Mouse (Mus musculus): ENCODE results near the gene Map3k4. TPM values are rescaled to one million over a fixed set of nuclear protein-coding genes. Genes with fewer than 3 reads are reported as not detected.
"Not testable (repeated sequence)": the region's sequence is repeated elsewhere in the genome, so short reads cannot be mapped to it uniquely, and the experiment has no call there.

Map3k4 gene
- polyA plus RNA-seq, 1 experiment from 2014 or later: 50.8 TPM

- peaks cover 21% of the 10 kb centered on the region; the same call in 1 of the 2 replicates for H3K36me3 ChIP-seq (replicated peaks)
- H3K27ac ChIP-seq: no peak overlapping the region
- 95% methylated on average over 7 of the region's 7 CpGs for WGBS
- H3K4me2 ChIP-seq: no peak overlapping the region
- H3K4me1 ChIP-seq: peaks cover 5% of the 10 kb centered on the region; the same call in 1 of the 2 replicates
- no peaks in the 10 kb centered on the region for H3K27me3 ChIP-seq (replicated peaks)
- no peak overlapping the region for H3K4me3 ChIP-seq
- H3K9me3 ChIP-seq: no peaks in the 10 kb centered on the region
- ATAC-seq (replicated peaks): no peak
- no peak overlapping the region for H3K9ac ChIP-seq
Observed at GRCm38 (mm10) chr17:12228471-12228870, 90.1 kb downstream of the Map3k4 start.

GRCm38 (mm10) chr17:12228001-12228400 lies 90.6 kb downstream of the Map3k4 start:
- Histone ChIP-seq H3K27me3 (replicated peaks) (no peaks in the 10 kb centered on the region), H3K9me3 (no peaks in the 10 kb centered on the region), H3K27ac (no peak overlapping the region), H3K4me3 (no peak overlapping the region), H3K36me3 (replicated peaks) (peaks cover 19% of the 10 kb centered on the region; the same call in 1 of the 2 replicates), H3K9ac (no peak overlapping the region), H3K4me2 (no peak overlapping the region), H3K4me1 (peaks cover 5% of the 10 kb centered on the region; the same call in 1 of the 2 replicates)
- no peak for ATAC-seq (replicated peaks)
- WGBS: 90% methylated on average over 10 of the region's 10 CpGs

- Histone ChIP-seq H3K27me3 (replicated peaks) (no peaks in the 10 kb centered on the region), H3K4me1 (peaks cover 5% of the 10 kb centered on the region; the same call in 1 of the 2 replicates), H3K4me3 (no peak overlapping the region), H3K36me3 (replicated peaks) (peaks cover 9% of the 10 kb centered on the region; the same call in 1 of the 2 replicates), H3K9me3 (no peaks in the 10 kb centered on the region), H3K4me2 (no peak overlapping the region), H3K9ac (no peak overlapping the region), H3K27ac (no peak overlapping the region)
- no peak for ATAC-seq (replicated peaks)
- 71% methylated on average over 12 of the region's 12 CpGs for WGBS
Observed at GRCm38 (mm10) chr17:12226551-12226950, 92.0 kb downstream of the Map3k4 start.

- no peaks in the 10 kb centered on the region for H3K9me3 ChIP-seq
- H3K27me3 ChIP-seq (replicated peaks): no peaks in the 10 kb centered on the region
- H3K27ac ChIP-seq: peak overlapping the region; percentile 0; the same call in 1 of the 2 replicates
- H3K4me2 ChIP-seq: no peak overlapping the region
- H3K4me3 ChIP-seq: no peak overlapping the region
- no peak overlapping the region for H3K9ac ChIP-seq
- 50% methylated on average over 1 of the region's 1 CpGs for WGBS
- H3K4me1 ChIP-seq: peaks cover 5% of the 10 kb centered on the region; the same call in 1 of the 2 replicates
- ATAC-seq (replicated peaks): no peak
- H3K36me3 ChIP-seq (replicated peaks): peaks cover 8% of the 10 kb centered on the region; the same call in 1 of the 2 replicates
Observed at GRCm38 (mm10) chr17:12225227-12225626, 93.4 kb downstream of the Map3k4 start.

GRCm38 (mm10) chr17:12224551-12224950 lies 94.0 kb downstream of the Map3k4 start:
- H3K4me1 ChIP-seq; H3K9ac ChIP-seq; H3K4me2 ChIP-seq; H3K4me3 ChIP-seq; ATAC-seq (replicated peaks); H3K27ac ChIP-seq; H3K27me3 ChIP-seq (replicated peaks); H3K9me3 ChIP-seq: not testable (repeated sequence)
- H3K36me3 ChIP-seq (replicated peaks): peaks cover 12% of the 10 kb centered on the region
- 89% methylated on average over 7 of the region's 7 CpGs for WGBS

GRCm38 (mm10) chr17:12224145-12224544 lies 94.5 kb downstream of the Map3k4 start:
- H3K27me3 ChIP-seq (replicated peaks): no peaks in the 10 kb centered on the region
- H3K36me3 ChIP-seq (replicated peaks): peaks cover 14% of the 10 kb centered on the region
- no peak overlapping the region for H3K27ac ChIP-seq
- H3K9me3 ChIP-seq: no peaks in the 10 kb centered on the region
- no peak overlapping the region for H3K9ac ChIP-seq
- no peak overlapping the region for H3K4me3 ChIP-seq
- H3K4me2 ChIP-seq: no peak overlapping the region
- no peak for ATAC-seq (replicated peaks)
- H3K4me1 ChIP-seq: peaks cover 5% of the 10 kb centered on the region; the same call in 1 of the 2 replicates
- 84% methylated on average over 9 of the region's 9 CpGs for WGBS

GRCm38 (mm10) chr17:12223682-12224081 lies 94.9 kb downstream of the Map3k4 start:
- no peak overlapping the region for H3K4me3 ChIP-seq
- no peak overlapping the region for H3K27ac ChIP-seq
- no peak for ATAC-seq (replicated peaks)
- H3K27me3 ChIP-seq (replicated peaks): no peaks in the 10 kb centered on the region
- H3K4me1 ChIP-seq: peaks cover 5% of the 10 kb centered on the region; the same call in 1 of the 2 replicates
- H3K9ac ChIP-seq: no peak overlapping the region
- no peak overlapping the region for H3K4me2 ChIP-seq
- 27% methylated on average over 5 of the region's 5 CpGs for WGBS
- peaks cover 14% of the 10 kb centered on the region for H3K36me3 ChIP-seq (replicated peaks)
- no peaks in the 10 kb centered on the region for H3K9me3 ChIP-seq

- Histone ChIP-seq H3K27me3 (replicated peaks) (no peaks in the 10 kb centered on the region), H3K4me3 (no peak overlapping the region), H3K27ac (no peak overlapping the region), H3K9me3 (no peaks in the 10 kb centered on the region), H3K4me1 (peaks cover 5% of the 10 kb centered on the region; the same call in 1 of the 2 replicates), H3K9ac (no peak overlapping the region), H3K36me3 (replicated peaks) (peaks cover 17% of the 10 kb centered on the region), H3K4me2 (no peak overlapping the region)
- no peak for ATAC-seq (replicated peaks)
- 70% methylated on average over 6 of the region's 6 CpGs for WGBS
Observed at GRCm38 (mm10) chr17:12221926-12222325, 96.7 kb downstream of the Map3k4 start.

- 78% methylated on average over 6 of the region's 6 CpGs for WGBS
- Histone ChIP-seq H3K9me3 (no peaks in the 10 kb centered on the region), H3K4me3 (no peak overlapping the region), H3K4me2 (no peak overlapping the region), H3K9ac (no peak overlapping the region), H3K27ac (no peak overlapping the region), H3K27me3 (replicated peaks) (no peaks in the 10 kb centered on the region), H3K4me1 (peaks cover 6% of the 10 kb centered on the region; the same call in 1 of the 2 replicates), H3K36me3 (replicated peaks) (peaks cover 32% of the 10 kb centered on the region)
- no peak for ATAC-seq (replicated peaks)
Observed at GRCm38 (mm10) chr17:12216224-12216623, 102.4 kb downstream of the Map3k4 start.

- Histone ChIP-seq H3K27me3 (replicated peaks) (no peaks in the 10 kb centered on the region), H3K9me3 (no peaks in the 10 kb centered on the region), H3K27ac (no peak overlapping the region), H3K4me3 (no peak overlapping the region), H3K36me3 (replicated peaks) (peaks cover 26% of the 10 kb centered on the region; the same call in 1 of the 2 replicates), H3K9ac (no peak overlapping the region), H3K4me1 (peaks cover 6% of the 10 kb centered on the region; the same call in 1 of the 2 replicates), H3K4me2 (no peak overlapping the region)
- ATAC-seq (replicated peaks): no peak
- 86% methylated on average over 8 of the region's 8 CpGs for WGBS
Observed at GRCm38 (mm10) chr17:12213430-12213829, 105.2 kb downstream of the Map3k4 start.

GRCm38 (mm10) chr17:12212341-12212740 lies 106.3 kb downstream of the Map3k4 start:
- Histone ChIP-seq H3K4me3 (no peak overlapping the region), H3K4me2 (no peak overlapping the region), H3K27ac (no peak overlapping the region), H3K4me1 (peaks cover 13% of the 10 kb centered on the region), H3K27me3 (replicated peaks) (no peaks in the 10 kb centered on the region), H3K36me3 (replicated peaks) (peaks cover 21% of the 10 kb centered on the region; the same call in 1 of the 2 replicates), H3K9ac (no peak overlapping the region), H3K9me3 (no peaks in the 10 kb centered on the region)
- 0 out of 2 replicates have a peak, but pooled peaks have one; percentile 37 for ATAC-seq (replicated peaks)
- 83% methylated on average over 6 of the region's 6 CpGs for WGBS

GRCm38 (mm10) chr17:12211890-12212289 lies 106.7 kb downstream of the Map3k4 start:
- Histone ChIP-seq H3K27ac (no peak overlapping the region), H3K27me3 (replicated peaks) (no peaks in the 10 kb centered on the region), H3K4me3 (no peak overlapping the region), H3K9ac (no peak overlapping the region), H3K36me3 (replicated peaks) (peaks cover 19% of the 10 kb centered on the region; the same call in 1 of the 2 replicates), H3K9me3 (no peaks in the 10 kb centered on the region), H3K4me2 (no peak overlapping the region), H3K4me1 (peaks cover 17% of the 10 kb centered on the region)
- WGBS: 92% methylated on average over 11 of the region's 11 CpGs
- no peak for ATAC-seq (replicated peaks)

- no peak overlapping the region for H3K4me2 ChIP-seq
- no peak overlapping the region for H3K9ac ChIP-seq
- H3K4me3 ChIP-seq: no peak overlapping the region
- H3K9me3 ChIP-seq: no peaks in the 10 kb centered on the region
- 33% methylated on average over 8 of the region's 8 CpGs for WGBS
- ATAC-seq (replicated peaks): no peak
- peaks cover 28% of the 10 kb centered on the region for H3K4me1 ChIP-seq
- H3K27ac ChIP-seq: no peak overlapping the region
- no peaks in the 10 kb centered on the region for H3K27me3 ChIP-seq (replicated peaks)
- H3K36me3 ChIP-seq (replicated peaks): peaks cover 15% of the 10 kb centered on the region; the same call in 1 of the 2 replicates
Observed at GRCm38 (mm10) chr17:12210544-12211132, 108.0 kb downstream of the Map3k4 start.
